Mouse (Mus musculus) ovary, postnatal 14 days (tissue): Measurements from ENCODE around the gene Spx.
A peak's percentile ranks its signal among the peaks of the same experiment; 100 is the strongest.

ENCODE experiments used
- DNase-seq: peaks from one replicate; pipeline ENCODE4 v3.0.0; 2022; ENCODE audit warnings: low spot score

Gene Spx

GRCm38 (mm10) chr6:142412906-142413491 is at the start of gene Spx:
TSS of gene Spx (plus strand) at chr6:142413441.
- no peak for DNase-seq

- DNase-seq = no peak
Measured at GRCm38 (mm10) chr6:142365742-142366472, 47.3 kb upstream of the Spx start.

GRCm38 (mm10) chr6:142366473-142367018 is 46.7 kb upstream of the Spx start:
- DNase-seq = no peak

DNA sequence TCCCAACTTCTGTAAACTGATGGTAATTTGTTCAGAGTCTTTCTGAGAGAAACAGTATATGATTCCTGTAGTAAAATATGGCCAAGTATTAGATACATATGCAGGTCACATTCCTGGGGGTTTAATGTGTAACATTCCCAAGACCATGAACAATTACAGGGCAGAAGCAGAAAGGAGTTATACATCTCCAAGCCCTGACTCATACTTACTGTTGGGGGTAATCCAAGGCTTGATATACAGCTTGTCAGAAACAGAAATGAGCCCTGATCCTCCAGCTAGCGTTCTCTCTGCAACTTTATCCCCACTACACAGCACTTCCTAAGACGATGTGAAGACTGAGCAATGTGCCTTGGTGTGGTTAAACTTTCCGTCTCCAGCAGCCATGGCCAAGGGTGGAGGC is 45.7 kb upstream of the Spx start:
- DNase-seq = no peak

- DNase-seq = no peak
Measured at GRCm38 (mm10) chr6:142369568-142369967, 43.7 kb upstream of the Spx start.

GRCm38 (mm10) chr6:142377081-142377480 is 36.2 kb upstream of the Spx start:
- no peak for DNase-seq

DNA sequence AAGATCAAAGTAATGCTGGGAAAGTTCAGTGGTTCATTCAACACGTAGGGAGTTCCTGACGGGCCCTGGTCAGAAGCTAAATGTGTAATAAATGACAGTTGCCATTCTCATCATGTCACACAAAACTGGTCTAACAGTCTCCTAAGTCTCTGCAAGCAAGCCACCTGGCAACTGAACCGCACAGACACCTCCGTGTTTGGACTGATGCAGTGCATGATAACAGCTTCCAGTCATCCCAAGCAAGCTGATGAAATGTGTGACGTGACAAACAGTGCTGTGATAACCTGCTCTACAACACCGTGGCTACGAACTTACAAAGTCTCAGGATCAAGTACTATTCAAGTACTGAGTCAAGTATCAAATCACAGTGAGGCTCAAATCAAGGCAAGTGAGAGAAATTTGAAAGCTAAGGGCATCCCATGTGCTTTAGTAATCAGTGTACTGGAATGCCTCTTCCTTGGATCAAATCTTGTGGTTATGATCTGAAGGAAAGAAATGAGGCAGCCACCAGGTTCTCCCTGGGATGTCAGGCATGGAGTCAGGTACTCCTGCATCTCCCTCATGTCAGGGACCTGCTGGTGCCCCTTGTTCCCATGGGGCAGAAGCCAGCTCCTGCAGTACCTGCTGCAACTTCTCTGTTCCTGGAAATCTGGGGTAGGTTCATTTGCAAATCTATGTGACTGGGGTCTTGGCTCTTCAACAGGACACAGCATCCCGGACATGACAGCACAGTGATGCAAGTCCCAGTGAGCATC is 34.5 kb upstream of the Spx start:
- no peak for DNase-seq

GRCm38 (mm10) chr6:142379961-142380360 is 33.3 kb upstream of the Spx start:
- no peak for DNase-seq

- DNase-seq = no peak
Measured at GRCm38 (mm10) chr6:142381615-142382014, 31.6 kb upstream of the Spx start.

DNA sequence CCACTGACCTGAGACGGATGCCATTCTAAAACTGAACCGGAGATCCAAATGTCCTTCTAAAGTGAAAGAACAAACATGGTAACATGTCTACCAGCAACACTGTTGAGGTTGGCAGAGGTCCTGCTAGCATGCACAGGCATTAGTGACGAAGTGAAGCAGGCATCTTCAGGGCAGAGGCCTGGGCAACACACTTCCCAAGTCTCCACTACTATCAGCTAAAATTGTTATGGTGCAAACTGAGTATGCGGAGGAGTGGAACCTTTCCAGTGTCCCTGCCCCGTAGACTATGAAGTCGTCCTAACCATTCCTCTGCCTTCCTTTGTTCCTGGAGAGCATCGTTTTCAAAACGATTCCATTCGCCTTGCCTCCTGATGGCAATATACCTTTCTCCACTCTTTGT is 28.7 kb upstream of the Spx start:
- DNase-seq = no peak

- DNase-seq = no peak
Measured at GRCm38 (mm10) chr6:142386285-142387010, 26.8 kb upstream of the Spx start.

DNA sequence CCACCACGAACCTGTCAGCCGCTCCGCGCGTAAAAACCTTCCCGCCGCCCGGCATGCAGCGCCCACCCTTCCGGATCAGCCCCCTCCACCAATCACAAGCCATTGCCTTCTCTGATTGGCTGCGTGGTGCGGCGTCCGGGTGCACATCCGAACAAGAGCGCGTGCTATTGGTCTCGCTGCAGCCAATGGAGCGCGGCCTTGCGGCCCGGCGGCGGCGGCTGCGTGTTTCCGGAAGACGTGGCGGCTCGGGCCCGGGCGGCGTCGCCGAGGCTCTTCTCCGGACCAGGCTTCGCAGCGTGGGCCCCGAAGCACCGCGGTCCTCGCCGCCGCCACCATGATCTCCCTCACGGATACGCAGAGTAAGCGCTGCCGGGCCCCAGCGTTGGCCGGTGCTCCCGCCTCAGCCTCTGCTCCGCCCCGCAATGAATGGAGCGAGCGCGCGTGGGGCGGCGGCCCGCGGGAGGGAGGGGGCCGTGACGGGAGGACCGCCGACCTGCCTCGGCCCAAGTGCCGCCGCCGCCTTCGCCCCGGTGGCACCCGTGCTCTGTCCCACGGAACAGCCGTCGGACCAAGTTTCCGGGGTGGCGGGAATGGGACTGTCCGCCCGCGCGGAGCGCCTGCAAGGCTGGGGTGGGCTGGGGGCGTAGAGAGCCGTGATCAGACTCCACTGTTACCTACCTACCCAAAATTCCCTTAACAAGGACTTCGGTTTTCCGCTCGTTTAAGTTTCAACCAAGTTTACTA is 26.1 kb upstream of the Spx start, which contains the start of the genes Recql and Golt1b:
Gene Recql, minus strand, starts transcription at position 77 of the 744 bp plus-strand sequence.
Gene Golt1b, plus strand, starts transcription at position 211 of the 744 bp plus-strand sequence.
- peak; percentile 98 for DNase-seq

GRCm38 (mm10) chr6:142387755-142388271 is 25.4 kb upstream of the Spx start:
- no peak for DNase-seq

- no peak for DNase-seq
Measured at GRCm38 (mm10) chr6:142389101-142389500, 24.1 kb upstream of the Spx start.

GRCm38 (mm10) chr6:142392312-142392711 is 20.9 kb upstream of the Spx start:
- no peak for DNase-seq

GRCm38 (mm10) chr6:142394669-142395068 is 18.6 kb upstream of the Spx start:
- DNase-seq = no peak

GRCm38 (mm10) chr6:142395756-142396155 is 17.5 kb upstream of the Spx start:
- DNase-seq = no peak

DNA sequence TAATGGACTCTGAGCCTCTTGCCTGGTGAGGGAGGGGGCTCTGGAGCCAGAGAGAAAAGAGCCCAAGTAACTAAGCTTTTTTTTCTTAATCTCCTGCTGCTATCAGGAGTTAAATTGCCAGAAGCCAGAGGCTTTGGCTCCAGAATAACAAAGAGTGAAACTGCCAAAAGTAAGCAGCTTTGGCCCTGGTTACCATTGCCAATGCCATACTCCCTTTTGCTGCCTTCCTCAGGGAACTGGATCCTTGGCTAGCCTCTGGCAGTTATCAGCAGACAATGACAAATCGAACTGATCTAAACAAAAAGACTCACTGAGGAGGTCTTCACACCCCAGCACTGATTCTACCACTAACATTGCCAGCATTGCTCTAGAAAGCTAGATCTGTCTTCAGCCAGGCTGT is 2.1 kb upstream of the Spx start:
- no peak for DNase-seq

DNA sequence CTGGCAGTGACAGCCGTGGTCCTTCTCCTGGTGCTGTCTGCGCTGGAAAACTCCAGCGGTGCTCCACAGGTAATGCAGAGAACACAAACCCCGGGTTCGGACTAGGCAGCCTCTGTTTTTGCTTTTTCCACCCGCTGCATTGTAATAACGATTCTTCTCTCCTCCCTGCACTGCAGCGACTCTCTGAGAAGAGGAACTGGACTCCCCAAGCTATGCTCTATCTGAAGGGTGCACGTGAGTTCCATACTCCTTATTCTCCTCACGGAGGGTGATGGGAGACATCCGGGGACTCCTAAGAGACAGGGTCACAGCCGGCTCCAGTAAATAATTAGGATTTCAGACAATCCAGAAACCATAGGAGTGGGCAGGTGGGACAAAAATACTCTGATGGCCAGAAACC is 604 bp downstream of the Spx start:
- no peak for DNase-seq

GRCm38 (mm10) chr6:142414597-142414996 is 1.4 kb downstream of the Spx start:
- DNase-seq = no peak

DNA sequence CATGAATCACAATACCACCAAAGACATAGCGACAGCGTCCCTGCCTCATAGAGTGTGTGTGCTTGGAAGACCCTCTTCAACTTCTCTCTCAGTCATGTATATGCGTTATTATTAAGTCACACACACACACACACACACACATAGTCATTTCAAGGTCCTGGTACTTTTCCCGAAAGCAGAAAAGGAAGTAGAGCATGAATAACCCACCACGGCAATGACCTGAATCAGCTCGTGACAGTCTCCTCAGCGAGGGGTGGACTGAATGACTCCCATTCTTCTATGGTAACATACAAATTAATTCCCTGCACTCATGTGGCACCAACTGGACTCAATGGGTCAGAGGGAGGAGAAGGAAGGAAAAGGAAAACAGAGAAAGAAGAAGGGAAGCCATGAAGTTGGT is 11.7 kb downstream of the Spx start:
- no peak for DNase-seq
